Mouse (Mus musculus) adrenal gland, postnatal 14 days (tissue): ENCODE measurements at regions not wholly inside any gene's neighbourhood (a gene's known extent, or its start where the extent isn't known, plus 50 kb on each side); places are given as distances from the start of the nearest gene placed in this dataset.
A peak's percentile ranks its signal among the peaks of the same experiment; 100 is the strongest.

Source experiments
- DNase-seq: peaks from one replicate; pipeline ENCODE4 v3.0.0; 2021; ENCODE audit warnings: mixed read lengths

DNA sequence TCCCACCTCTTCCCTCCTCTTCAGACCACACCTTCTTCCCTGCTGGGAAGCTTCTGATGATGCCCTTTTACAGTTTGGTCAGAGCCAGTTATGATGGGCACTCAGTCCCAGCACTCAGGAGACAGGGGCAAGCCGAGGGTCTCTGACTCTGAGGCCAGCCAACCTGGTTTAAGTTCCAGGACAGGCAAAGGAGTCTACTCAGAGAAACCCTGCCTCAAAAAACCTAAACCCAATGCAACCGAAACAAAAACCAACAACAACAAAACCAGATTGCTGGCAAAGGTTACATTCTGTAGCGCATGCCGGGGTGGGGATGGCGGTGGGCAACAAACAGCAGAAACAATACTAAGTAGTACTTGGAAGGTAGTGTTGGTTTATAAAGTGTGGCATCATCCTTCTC lies 260.2 kb downstream of the Cog6 start:
- DNase-seq, result no peak

DNA sequence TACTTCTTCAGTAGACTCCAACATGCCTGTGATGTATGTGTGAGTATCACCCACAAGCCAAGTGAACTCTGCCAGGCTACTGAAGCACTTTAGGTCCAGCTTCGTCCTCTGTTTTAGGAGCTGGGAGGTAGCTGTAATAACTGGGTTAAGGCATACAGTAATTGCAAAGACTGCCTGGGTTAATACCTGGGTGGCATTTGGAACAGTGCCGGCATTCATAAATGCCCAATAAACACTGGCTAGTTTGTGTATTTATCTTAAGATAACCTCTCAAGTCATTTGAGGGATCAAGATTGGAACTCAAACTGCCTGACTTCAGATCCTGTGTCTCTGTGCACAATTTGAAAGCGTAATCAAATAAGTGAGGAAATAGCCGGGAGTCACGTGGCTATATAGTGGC lies 261.0 kb downstream of the Cog6 start:
- no peak for DNase-seq

- no peak for DNase-seq
Observed at GRCm38 (mm10) chr3:52754978-52755377, 262.1 kb downstream of the Cog6 start.

- DNase-seq, result peak; percentile 41
Observed at GRCm38 (mm10) chr3:52754401-52754800, 262.6 kb downstream of the Cog6 start.

DNA sequence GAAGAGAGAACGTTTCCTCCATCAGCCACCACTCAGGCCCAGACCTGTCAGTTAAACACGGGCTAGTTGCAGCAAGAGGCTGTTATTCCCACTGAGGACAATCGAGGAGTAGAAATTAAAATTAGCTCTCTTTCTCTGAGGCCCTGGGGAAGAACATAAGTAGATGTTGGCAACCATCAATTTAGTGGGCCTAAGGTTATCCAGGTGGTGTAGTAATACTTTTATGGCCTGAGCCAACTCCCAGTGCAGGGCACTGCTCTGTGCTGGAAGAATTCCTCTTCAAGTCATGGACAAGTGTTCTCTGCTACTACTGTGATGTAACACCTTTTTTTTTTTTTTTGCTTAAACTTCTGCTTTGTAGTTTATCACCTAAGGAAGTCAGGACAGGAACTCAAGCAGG lies 270.1 kb downstream of the Cog6 start:
- no peak for DNase-seq

DNA sequence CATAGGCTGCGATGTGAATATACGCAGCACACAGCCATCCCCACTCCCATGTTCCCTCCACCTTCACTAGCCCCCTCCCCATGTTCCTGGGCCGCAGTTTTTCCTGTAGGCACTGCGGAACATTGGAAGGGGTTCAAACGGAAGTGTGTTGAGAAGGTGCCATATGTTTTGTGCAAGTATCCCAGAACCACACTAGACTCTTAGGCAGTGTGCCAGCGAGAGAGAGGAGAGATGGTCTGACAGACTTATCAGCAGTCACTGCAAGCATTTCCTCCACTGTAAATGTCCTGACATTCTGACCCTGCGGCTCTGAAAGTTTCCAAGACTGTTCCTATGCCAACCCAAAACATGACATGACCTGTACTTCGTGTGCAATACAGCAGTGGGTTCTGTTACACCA lies 272.7 kb downstream of the Cog6 start:
- DNase-seq, result peak; percentile 69

- DNase-seq, result no peak
Observed at GRCm38 (mm10) chr3:52740466-52741026, 276.5 kb downstream of the Cog6 start.

DNA sequence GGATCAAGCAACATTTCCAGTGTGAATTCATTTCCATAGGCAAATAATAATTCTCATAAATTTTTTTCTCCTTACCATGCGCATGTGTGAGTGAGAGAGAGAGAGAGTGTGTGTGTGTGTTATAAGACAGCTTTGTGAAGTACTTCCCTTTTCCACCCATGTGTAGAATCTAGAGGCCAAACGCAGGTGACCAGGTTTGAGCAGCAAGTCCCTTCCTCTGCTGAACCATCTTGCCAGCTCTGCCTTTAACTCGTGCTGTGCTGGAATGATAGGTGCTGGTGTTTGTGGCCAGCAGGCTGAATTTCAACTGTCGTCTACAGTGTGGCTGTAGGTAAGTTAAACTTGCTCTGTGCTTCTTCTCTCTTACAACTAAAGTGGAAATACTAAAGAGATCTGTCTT lies 277.5 kb downstream of the Cog6 start:
- no peak for DNase-seq

- DNase-seq, result no peak
Observed at GRCm38 (mm10) chr3:52738386-52738785, 278.7 kb downstream of the Cog6 start.

DNA sequence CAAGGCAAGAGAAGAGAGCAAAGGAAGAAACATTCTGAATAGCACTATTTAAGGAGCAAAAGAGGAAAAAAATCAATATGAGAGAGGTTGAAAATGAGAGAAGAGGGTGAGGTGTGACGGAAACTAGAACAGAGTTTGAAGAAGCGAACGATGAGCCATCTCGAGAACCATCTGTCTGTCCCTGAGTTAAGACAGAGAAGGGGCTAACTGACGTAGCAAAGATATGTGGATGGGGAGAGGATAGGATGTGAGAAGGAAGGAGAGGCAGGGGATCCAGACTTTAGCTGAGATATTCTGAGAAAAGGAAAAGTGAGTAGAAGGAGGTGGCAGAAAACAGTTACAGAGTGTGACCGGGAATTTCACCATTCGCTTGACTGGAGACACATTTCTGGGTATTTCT lies 281.1 kb downstream of the Cog6 start:
- DNase-seq, result no peak

GRCm38 (mm10) chr3:52731941-52732340 lies 285.1 kb downstream of the Cog6 start:
- no peak for DNase-seq

DNA sequence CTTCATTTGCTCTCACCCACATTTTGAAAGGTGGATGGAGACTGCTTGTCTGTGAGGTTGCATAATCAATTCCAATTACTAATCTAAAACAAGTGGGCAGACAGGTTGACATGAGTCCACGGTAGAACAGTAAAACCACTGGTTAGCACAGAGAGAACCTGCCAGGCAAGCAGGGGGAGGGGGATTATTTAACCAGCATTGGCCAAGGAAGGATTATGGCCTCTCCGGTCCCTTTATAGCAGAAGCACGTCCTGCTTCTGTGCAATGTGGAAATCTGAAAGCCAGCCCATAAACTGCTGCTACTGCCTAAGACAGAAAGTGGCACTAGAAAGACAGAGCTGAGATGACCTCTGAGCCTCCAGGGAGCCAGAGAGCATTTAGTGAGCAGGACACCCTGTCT lies 285.5 kb downstream of the Cog6 start:
- DNase-seq, result no peak

DNA sequence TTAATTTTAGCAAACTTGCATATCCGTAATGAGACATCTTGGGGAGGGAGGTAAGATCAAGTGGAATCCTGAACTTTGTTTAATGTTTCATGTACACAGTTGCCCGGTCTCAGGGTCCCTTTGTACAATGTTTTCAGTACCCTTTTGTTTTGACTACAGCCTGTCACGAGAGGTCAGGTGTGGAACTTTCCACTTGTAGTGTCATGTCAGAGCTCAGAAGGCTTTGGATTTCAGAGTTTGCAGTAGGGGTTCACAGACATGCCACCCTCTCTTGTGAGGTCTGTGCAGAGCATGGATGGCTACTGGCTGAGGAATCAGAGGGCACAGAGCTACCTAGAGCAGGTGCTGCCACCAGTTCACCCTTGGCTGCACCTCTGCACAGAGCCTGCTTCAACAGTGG lies 287.3 kb downstream of the Cog6 start:
- DNase-seq, result no peak

GRCm38 (mm10) chr3:52728860-52729259 lies 288.2 kb downstream of the Cog6 start:
- DNase-seq, result peak; percentile 13

- no peak for DNase-seq
Observed at GRCm38 (mm10) chr3:52728426-52728825, 288.6 kb downstream of the Cog6 start.

- DNase-seq, result no peak
Observed at GRCm38 (mm10) chr3:52724354-52724753, 292.7 kb downstream of the Cog6 start.

GRCm38 (mm10) chr3:52722946-52723345 lies 294.1 kb downstream of the Cog6 start:
- peak; percentile 23 for DNase-seq

DNA sequence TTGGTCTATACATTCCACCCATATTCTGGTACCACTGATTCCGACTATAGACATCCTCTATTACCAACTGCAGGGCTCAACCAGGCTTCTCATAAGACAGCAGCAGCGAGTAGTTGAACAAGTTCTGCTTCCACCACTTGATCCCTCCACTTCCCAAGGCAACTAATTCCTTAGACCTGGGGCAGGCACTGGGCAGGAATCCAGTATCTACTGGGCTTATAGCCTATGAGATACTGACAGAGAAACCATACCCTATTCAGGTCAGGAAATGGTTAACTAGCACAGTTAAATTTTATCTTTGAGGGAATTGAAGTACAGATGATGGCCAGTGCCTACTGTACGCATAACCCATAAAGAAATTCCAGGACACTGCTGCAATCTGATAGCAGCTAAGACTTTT lies 297.9 kb downstream of the Cog6 start:
- DNase-seq, result no peak

- DNase-seq, result no peak
Observed at GRCm38 (mm10) chr3:52717324-52717723, 299.7 kb downstream of the Cog6 start.

GRCm38 (mm10) chr3:52712151-52712550 lies 304.9 kb downstream of the Cog6 start:
- no peak for DNase-seq

DNA sequence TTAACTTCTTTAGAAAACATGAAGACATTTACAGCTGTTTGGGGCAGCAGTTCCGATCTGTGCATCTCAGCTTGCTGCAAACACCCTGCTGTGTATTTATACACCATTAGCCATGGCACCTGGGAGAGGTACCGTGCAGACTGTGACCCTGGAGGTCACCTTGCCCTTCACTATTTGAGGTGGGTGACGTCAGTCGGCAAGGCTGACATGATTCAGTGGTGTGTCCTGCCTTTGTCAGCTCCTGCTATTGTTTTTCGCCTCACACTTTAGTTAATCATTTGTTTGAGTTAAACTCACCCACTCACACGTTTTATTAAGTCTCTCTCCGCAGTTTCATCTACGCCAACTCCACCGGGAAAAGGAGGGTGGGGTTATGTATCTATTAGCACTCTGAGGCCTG lies 305.9 kb downstream of the Cog6 start:
- DNase-seq, result no peak

- DNase-seq, result no peak
Observed at GRCm38 (mm10) chr3:52708746-52709145, 308.3 kb downstream of the Cog6 start.

GRCm38 (mm10) chr3:52708301-52708700 lies 308.7 kb downstream of the Cog6 start:
- peak; percentile 20 for DNase-seq

DNA sequence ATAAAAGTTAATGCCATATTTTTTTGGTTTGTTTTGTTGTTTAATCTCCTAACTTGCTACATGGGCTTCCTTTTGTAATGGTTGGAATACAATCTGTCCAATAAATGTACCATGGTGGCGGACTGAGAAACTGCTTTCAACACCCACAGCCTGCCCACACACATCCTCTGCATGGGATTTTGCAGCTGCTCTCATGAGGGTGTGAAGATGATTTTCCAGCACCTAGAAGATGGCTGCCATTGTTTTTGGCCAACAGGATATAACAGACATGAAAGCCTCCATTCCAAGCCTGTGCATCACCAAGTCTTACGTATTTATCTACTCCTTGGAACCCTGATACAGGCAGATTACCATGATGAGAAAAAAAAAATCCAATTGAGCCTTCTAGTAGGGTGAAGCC lies 310.4 kb downstream of the Cog6 start:
- DNase-seq, result no peak

DNA sequence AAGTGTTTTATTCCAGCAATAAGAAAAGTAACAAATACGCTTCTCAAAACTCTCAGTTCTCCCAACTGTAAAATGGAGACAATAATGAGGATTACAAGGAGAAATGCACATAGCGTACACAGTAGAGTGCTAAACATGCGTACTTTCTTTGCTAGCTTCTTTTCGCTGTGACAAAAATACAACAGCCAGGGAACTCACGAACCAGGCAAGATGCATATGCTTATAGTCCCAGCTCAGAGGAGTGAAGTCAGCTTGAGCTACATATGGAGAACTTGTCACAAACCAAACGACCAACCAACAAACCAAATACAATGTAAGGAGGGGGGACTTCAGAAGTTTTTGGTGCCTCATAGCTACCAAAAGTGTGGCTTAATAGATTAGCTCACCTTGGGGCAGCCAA lies 313.3 kb downstream of the Cog6 start:
- DNase-seq, result no peak
